Mouse (Mus musculus) G1E-ER4 (cell line): Measurements from ENCODE around the gene Ube2t. TPM values are rescaled to one million over a fixed set of nuclear protein-coding genes. Genes with fewer than 3 reads are reported as not detected.

ENCODE experiments used
- GATA1 ChIP-seq: IDR thresholded peaks from one replicate; pipeline ENCODE4 v1.8.0; 2012; ENCODE audit warnings: low read length, inconsistent platforms
- polyA plus RNA-seq: library from polyadenylated mRNA; stranded (reverse); fragments of >175 nt; gene quantifications from 2 replicates; pipeline ENCODE4 v1.2.3, GENCODE M21; 2012

The Ube2t gene
- polyA plus RNA-seq, 1 experiment = 18.9 TPM

DNA sequence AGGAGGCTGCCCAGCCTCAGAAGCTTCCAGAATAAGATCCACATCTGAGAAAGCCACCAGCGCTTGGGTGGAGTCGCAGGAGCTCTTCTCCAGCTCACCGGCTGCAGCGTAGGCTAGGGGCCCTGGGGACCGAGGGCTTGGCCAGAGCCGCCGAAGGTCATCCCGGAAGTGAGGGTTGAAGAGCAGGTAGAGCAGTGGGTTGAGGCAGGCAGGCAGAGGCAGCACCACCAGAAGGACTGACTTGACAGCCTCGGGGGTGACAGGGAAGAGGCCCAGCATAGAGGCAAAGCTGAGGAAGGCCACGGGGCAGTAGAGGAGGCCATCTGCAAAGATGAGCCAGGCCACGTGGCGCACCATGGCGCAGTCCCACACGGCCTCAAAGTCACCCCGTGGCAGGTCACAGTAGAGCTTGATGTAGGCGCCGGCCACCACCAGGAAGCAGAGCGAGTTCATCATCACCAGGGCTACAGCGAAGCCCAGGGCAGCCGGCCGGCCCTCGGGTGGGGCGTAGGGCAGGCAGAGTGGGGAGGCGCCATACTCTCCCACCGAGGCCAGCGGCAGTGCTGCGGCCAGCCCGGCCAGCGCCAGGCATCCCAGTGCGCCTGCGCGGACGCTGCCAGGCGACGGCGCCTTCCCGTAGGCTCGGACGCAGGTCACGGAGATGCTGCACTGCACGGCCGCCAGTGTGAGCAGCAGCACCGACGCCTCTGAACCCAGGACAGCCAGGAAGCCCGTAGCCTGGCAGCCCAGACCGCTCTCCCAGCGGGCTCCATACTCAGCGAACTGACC, 25.0 kb downstream of the Ube2t start:
- TF ChIP-seq GATA1 = no peak

DNA sequence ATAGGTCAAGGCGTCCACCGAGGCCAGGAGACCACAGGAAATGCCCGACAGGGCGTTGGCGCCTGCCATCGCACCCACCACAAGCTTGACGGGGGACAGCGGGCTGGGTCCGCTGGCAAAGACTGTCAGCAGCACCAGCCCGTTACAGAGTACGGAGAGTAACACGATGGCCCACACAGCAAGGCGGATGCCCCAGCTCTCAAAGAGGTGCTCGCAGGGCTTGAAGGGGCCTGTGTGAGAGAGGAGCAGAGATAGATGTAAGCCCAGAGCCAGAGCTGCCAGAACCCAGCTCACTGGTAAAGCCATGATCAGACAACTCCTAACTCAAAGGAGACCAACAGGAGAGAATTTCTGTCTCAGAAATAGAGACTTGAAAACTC, 25.6 kb downstream of the Ube2t start:
- no peak for TF ChIP-seq GATA1

DNA sequence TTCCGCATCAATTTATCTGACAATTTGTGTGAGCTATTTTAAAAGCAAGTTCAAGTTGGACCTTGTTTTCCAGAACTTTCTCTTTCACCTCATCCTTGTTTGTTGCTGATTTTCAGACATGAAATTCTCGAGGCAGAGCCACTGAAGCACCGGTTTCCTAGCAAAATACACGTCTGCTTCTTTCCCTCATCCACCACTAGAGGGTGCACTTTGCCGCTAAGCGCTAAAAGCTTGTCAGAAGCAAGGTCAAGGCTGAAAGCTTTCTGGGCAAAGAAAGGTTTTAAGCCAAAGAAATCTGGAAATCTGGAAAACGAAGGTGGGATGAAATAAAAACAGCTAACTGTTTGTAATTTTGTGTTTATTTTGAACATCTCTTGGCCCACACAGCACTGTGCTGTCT, 27.0 kb downstream of the Ube2t start:
- TF ChIP-seq GATA1 = no peak

DNA sequence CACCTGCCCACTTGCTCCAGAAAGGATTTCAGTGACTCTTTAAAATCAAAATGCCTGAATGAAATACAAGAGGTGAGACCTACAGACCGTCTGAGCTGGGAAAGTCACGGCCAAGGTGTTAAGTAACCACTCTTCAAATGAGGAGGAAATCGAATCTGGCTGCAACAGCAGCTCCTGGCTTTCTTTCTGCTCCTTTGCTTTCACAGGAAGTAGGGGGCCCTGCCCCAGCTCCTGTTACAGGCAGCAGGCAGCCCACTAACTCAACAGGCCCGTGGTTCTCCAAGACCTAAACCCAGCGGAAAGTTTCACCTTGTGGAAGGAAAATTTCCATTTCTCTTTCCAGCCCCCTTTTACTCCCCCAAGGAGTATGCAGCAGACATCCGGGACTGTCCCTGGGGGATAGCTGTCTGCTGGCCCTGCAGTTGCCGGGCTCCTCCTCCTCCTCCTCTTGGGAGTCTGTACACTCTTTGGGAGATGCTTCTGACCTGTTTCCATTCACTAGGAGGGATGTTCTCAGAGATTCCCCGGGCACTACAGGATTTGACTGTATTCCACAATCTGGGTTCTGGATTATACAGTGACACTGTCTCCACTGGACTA, 29.8 kb downstream of the Ube2t start:
- TF ChIP-seq GATA1 = no peak

DNA sequence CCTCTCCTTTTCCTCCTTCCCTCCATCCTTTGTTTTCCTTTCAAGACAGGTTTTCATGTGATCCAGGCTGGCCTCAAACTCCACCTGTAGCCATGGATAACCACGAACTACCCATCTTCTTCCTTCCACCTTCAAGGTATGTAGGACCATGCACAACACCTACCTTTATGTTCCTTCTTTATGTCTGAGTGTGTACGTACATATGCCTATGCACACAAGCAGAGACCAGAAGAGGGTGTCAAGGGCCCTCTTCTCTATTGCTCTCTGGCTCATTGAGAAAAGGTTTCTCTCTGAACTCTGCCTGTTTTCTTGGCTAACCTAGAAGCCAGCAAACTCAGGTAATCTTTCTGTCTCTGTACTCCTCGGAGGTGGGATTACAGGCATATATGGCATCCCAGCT, 32.4 kb downstream of the Ube2t start:
- no peak for TF ChIP-seq GATA1

DNA sequence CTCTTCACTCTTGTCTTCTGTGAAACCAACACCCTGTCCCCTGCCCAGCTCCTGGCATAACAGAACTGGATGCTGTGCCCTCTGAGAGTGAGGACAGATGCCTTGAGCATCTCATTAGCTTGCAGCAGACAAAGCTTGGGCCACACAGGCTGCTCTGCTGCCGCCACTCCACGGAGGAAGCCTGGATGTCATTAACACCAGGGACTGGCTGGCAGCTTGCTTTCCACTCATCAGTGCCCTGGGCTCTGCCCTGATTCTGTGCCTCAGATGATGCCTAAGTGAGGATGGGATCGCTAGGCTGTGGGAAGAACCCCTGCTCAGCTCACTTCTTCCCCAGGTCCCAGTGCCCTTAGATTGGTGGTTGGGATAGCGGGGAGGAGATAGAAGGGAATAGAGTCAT, 33.1 kb downstream of the Ube2t start:
- TF ChIP-seq GATA1 = no peak

DNA sequence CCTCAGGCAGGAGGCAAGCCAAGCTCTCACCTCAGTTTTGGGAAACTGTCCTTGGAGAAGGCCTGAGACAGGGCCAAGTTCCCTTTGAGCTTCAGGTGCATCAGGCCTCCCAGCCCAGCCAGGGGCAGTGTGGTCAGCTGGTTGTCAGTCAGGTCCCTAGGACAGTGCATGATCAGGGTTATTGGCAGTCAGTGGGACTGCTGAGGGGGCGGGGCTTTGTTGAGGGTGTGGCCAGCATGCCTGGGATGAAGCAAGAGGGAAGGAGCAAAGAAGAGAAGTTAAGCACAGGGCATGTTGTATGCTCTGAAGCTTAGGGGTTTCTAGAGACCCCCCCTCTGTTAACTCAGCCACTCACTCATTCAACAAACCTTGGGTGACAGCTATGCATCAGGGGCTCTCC, 33.6 kb downstream of the Ube2t start:
- TF ChIP-seq GATA1 = no peak

DNA sequence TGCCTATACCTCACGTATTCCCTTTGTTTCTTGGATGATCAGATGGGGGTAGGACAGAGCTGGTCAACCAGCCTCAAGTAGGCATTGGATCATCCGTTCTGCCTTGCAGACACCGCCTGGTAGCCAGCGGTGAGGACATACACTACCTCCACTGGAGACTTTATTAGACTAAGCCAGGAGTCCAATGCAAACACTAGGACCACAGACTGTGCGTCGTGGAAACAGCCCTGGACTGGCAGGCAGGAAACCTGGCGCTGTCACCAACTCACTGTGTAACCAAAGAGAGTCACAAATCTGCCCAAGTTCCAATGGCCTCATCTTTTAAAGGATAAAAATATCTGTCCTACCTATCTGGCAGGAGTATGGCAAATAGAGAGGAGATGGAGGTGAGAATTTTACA, 34.1 kb downstream of the Ube2t start:
- TF ChIP-seq GATA1 = no peak

DNA sequence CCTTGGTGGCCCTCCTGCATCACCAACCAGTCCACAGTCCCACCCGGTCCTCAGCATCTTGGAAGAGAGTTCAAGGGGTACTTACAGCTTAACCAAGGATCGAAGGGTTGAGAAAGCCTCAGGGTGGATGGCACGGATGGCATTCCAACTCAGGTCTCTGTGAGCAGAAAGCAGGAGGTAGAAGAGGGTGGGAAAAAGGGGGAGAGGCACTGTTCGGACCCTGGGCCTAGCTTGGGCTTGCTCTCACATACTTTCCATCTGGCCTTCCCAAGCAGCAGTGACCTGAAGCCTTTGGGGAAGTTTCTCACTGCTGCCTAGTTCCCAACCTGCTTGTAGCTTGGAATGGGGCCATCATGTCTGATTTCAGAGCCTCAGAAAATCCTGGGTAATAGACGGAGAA, 35.2 kb downstream of the Ube2t start:
- no peak for TF ChIP-seq GATA1

DNA sequence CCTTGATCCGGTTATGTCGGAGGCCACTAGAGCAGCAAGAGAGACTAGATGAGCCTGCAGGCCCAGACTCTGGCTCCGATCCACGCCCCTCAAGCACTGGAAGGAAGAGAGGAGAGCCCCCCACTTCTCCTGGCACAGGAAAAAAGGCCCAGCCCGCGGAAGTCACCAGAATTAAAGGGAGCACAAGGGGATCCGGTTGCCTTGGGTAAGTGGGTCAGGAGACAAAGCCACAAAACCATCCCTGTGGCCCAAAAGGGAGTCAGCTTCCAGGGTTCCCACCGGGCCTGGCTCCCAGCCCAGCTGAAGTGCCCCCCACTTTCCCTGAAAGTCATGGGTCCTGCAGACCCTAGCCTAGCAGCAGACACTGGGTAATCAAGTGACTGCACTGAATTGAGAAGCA, 35.9 kb downstream of the Ube2t start:
- TF ChIP-seq GATA1 = no peak

DNA sequence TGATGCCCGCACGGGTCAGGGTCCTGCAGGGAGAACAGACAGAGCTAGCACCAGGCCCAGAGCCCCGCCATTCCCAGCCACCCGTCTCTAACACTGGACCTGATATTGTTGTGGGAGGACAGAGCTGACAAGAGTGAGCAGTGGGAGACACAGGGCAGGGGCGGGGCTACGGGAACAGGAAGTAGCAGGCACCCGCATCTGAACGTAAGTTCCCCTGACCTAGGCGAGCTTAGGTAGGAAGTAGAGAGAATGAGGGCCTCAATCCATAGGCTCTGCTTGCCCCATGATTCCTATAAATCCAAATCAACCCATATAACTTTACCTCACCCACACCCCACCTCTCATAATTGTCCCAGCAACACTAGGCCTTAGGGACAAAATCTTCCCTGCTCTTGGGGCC, 38.2 kb downstream of the Ube2t start:
- TF ChIP-seq GATA1 = no peak

DNA sequence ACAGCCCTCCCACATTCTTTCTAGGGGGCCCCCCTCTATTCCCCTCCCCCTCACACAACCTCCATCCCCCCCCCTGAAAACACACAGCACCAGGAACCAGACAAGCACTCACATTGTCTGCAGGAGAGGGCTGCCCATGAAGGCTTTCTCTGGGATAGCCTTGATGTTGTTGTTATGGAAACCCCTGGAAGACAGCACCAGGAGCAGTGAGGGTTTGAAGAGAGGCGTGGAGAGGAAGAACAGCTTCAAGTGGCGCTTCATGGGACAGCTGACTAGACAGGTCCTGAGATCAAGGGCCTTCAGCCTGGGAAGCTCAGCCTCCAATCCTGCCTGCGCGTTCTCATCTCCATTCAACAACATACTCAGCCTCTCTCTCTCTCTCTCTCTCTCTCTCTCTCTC, 41.0 kb downstream of the Ube2t start:
- TF ChIP-seq GATA1 = no peak

DNA sequence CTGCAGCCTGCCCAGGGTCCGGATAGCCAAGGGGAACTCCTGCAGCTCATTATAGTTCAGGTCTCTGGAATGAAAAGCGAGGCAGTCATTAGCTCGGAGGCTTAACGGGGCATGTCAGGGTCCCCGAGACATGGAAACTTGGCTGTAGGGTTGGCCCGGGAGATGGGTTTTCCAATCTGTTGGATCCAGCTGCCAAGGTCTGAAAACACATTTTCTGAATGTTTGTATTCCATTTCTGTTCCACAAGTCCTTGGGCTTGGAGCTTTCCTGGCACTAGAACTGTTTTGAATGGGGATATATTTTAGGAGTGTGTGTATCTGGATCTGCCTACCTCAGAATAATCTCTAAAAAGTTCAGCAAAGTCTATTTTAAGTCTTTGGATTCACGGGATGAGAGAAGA, 43.3 kb downstream of the Ube2t start:
- TF ChIP-seq GATA1 = no peak

DNA sequence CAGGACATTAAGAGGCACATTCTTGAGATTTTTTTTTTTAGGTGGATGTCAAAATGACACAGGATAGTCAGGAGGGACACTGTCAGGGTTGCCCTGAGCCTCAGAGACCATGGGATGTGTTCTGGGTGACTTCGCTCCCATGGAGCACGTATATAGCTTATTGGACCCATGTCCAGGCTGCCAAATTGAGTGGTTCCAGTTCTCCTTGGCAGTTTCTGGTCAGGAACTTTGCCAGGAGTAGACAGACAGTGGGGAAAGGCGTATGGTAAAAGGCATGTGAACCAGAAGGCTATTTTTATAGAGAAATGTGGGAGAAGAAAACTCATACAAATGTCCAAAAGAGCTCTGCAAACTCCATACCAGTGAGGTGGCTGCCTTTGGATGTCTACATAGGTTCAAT, 47.5 kb downstream of the Ube2t start:
- TF ChIP-seq GATA1 = no peak

DNA sequence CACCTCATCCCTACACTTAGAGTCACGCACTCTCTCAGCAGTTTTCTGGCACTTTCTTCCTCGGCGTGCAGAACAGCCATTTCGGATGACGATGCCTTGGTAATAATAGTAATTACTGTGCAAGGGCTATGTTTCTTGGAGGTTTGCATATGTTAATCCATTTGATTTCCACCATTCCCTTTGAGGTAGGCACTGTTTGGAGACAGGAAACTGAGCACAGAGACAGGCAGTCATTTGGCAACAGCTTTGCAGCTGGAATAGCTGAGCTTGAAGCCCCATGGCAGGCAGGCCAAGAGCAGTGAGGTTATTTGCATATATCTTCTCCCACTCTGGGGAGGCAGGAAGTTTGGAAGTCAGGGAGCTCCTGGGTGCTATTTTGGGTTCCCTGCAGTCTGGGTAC, 49.5 kb downstream of the Ube2t start:
- TF ChIP-seq GATA1 = no peak

DNA sequence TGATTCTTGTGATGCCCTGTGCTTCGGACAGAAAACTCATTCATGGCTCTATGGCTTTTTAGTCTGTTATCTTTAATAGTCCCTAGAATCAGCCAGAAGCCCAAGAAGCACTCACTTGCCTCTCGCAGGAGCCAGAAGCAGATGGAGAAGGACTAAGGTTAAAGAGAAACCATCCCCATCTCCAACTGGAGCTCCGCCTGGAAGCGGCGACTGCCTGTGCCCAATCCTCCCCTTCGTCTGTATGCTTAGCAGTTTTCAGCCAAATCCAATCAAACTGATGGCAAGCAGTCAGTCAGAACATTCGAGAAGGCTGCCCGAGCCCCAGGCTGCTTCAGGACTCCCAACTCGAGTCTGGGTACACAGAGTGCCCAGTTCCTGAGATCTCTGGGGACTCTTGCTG, 50.1 kb downstream of the Ube2t start:
- TF ChIP-seq GATA1 = no peak

DNA sequence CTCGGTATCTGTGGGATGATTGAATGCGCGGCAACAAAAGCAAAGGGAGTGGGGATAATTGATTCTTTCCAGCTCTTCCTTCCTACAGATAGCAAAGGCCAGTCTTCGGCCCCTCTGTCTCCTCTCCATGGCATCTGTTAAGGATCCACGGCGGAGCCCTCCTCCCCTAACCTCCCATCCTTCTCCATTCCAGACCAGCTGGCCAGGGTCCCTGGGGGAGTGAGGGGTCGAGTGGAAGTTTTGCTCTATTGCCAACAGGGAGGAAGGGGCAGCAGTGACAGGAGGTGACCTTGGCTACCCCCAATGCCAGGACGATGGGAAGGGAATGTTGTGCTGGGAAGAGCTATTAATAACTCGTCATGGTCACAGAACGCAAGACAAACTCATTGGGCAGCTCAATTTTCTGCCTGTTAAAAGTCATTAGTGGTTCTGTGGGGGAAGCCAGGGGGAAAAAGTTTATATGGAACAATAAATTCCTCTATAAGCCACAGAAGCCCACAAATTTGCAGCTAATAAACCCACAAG, 52.6 kb downstream of the Ube2t start:
- TF ChIP-seq GATA1 = no peak
